Comparison of ENCODE assay signal across 8 mouse cellular contexts in genomic region chr5:108903134-108903923, GRCm38 (mm10). TPM values are rescaled to one million over a fixed set of nuclear protein-coding genes. Genes with fewer than 3 reads are reported as not detected.
DNase-seq lines count a peak whose midpoint lies in the region; ATAC-seq lines count a peak whose summit lies in the region.
"Not testable (repeated sequence)": the region's sequence is repeated elsewhere in the genome, so short reads cannot be mapped to it uniquely, and the experiment has no call there.
"Had no signal": no experiment of that assay in that cellular context is flagged by ENCODE, and none has a peak within 500 bp of the region (broad histone marks: within the 10 kb centered on the region; RNA-seq: fewer than 3 reads in every experiment).

No protein-coding gene starts in this region.

- H3K4me1 ChIP-seq in forebrain, embryonic 16.5 days (replicated peaks; ENCODE audit: control insufficient read depth, insufficient read depth, low read length); kidney, embryonic 15.5 days; limb, embryonic 13.5 days; midbrain, embryonic 12.5 days: not testable (repeated sequence)

- peak overlapping the region; percentile 30 for H3K4me3 ChIP-seq in forebrain, embryonic 16.5 days (replicated peaks; ENCODE audit: low read length)
- peak overlapping the region; percentile 29 for H3K4me3 ChIP-seq in kidney, embryonic 15.5 days (replicated peaks)
- H3K4me3 ChIP-seq in limb, embryonic 13.5 days = peak overlapping the region; percentile 27
- peak overlapping the region; percentile 27 for H3K4me3 ChIP-seq in midbrain, embryonic 12.5 days

- peak overlapping the region; percentile 40 for H3K4me2 ChIP-seq in forebrain, embryonic 16.5 days (ENCODE audit: low read length)
- peak overlapping the region; percentile 56 for H3K4me2 ChIP-seq in kidney, embryonic 15.5 days
- peak overlapping the region; percentile 58 for H3K4me2 ChIP-seq in limb, embryonic 13.5 days (replicated peaks)
- H3K4me2 ChIP-seq in midbrain, embryonic 12.5 days (replicated peaks) = peak overlapping the region; percentile 39

- peak; percentile 100 for ATAC-seq in forebrain, embryonic 16.5 days
- ATAC-seq in kidney, embryonic 15.5 days (replicated peaks; ENCODE audit: low FRiP score) = peak; percentile 100
- ATAC-seq in limb, embryonic 13.5 days (ENCODE audit: low FRiP score, low read depth) = peak; percentile 97
- ATAC-seq in midbrain, embryonic 12.5 days (ENCODE audit: low FRiP score, low read depth) = peak; percentile 100

- H3K27me3 ChIP-seq in forebrain, embryonic 16.5 days (replicated peaks; ENCODE audit: control insufficient read depth, insufficient read depth, low read length); kidney, embryonic 15.5 days; limb, embryonic 13.5 days; midbrain, embryonic 12.5 days: not testable (repeated sequence)

- H3K36me3 ChIP-seq in forebrain, embryonic 16.5 days (ENCODE audit: control insufficient read depth, insufficient read depth); kidney, embryonic 15.5 days; limb, embryonic 13.5 days; midbrain, embryonic 12.5 days: not testable (repeated sequence)

- intact Hi-C loops in heart, postnatal 10 days (cut with DNase I) = not testable (repeated sequence)

- H3K9me3 ChIP-seq in forebrain, embryonic 16.5 days (ENCODE audit: control insufficient read depth, low read length); kidney, embryonic 15.5 days (replicated peaks); limb, embryonic 13.5 days; midbrain, embryonic 12.5 days: not testable (repeated sequence)

- peak; percentile 23 for DNase-seq in cerebellum, adult 8-10 months
- peak; percentile 38 to 56 for DNase-seq in heart, postnatal 10 days
- peak; percentile 23 for DNase-seq in right cerebral cortex, postnatal 25 days

- H3K9ac ChIP-seq in forebrain, embryonic 16.5 days (replicated peaks; ENCODE audit: low read depth, low read length); kidney, embryonic 15.5 days; midbrain, embryonic 12.5 days (replicated peaks): not testable (repeated sequence)
- H3K9ac ChIP-seq in limb, embryonic 13.5 days = 0 out of 2 replicates have a peak overlapping the region, but pooled peaks have one; percentile 31

- WGBS in forebrain, embryonic 16.5 days = 8% methylated on average over 17 of the region's 65 CpGs
- 3% methylated on average over 33 of the region's 65 CpGs for WGBS in kidney, embryonic 15.5 days
- 1% methylated on average over 44 of the region's 65 CpGs for WGBS in limb, embryonic 13.5 days
- WGBS in midbrain, embryonic 12.5 days = 3% methylated on average over 37 of the region's 65 CpGs

- H3K27ac ChIP-seq in forebrain, embryonic 16.5 days (ENCODE audit: low read length); kidney, embryonic 15.5 days; limb, embryonic 13.5 days; midbrain, embryonic 12.5 days (replicated peaks): not testable (repeated sequence)

RNA-seq across cellular contexts. Expression of gene Vmn2r9, which starts 50.9 kb away (rescaled TPM):
- not detected in 2 replicates for polyA plus RNA-seq in forebrain, embryonic 16.5 days (2015; fragmentation: Nextera tagmentation; extraction: Ambion mirVana)
- not detected for total RNA-seq in heart, postnatal 10 days (2021)
- polyA plus RNA-seq in kidney, embryonic 15.5 days (2015; fragmentation: Nextera tagmentation; extraction: Ambion mirVana) = not detected in 2 replicates
- polyA plus RNA-seq in limb, embryonic 13.5 days (2015; fragmentation: Nextera tagmentation; extraction: Ambion mirVana) = not detected in 2 replicates
- polyA plus RNA-seq in midbrain, embryonic 12.5 days (2016; fragmentation: Nextera tagmentation; extraction: Ambion mirVana) = not detected in 2 replicates
- total RNA-seq: gastrocnemius, postnatal 14 days had no signal
